Mouse (Mus musculus) heart, embryonic 14.5 days (tissue): ENCODE data around the gene Qrsl1. TPM values are rescaled to one million over a fixed set of nuclear protein-coding genes. Genes with fewer than 3 reads are reported as not detected.
"Not testable (repeated sequence)": the region's sequence is repeated elsewhere in the genome, so short reads cannot be mapped to it uniquely, and the experiment has no call there.

Source experiments
- ATAC-seq: fragments of 200-750 bp; cut with Nextera tagmentation; 2 replicates; pipeline ENCODE4 v1.8.0; 2017; ENCODE audit warnings: low read depth, moderate TSS enrichment; ENCODE audit not compliant: insufficient number of reproducible peaks, insufficient read depth, low FRiP score
- H3K27ac ChIP-seq, 2 experiments: fragments of 200-500 bp in 1 of 2; fragments of 300-500 bp in 1 of 2; sonication (generic) in 1 of 2; replicated peaks in 1 of 2; 2 replicates each; pipeline ENCODE4 v1.5.1; 2012 to 2014; ENCODE audit warnings: low read depth in 2 of 2, low read length in 2 of 2, control low read depth in 1 of 2, mild to moderate bottlenecking in 1 of 2, mixed read lengths in 1 of 2; ENCODE audit not compliant: control insufficient read depth in 1 of 2, insufficient read depth in 1 of 2
- H3K27me3 ChIP-seq: fragments of 300-500 bp; sonication (generic); 2 replicates; pipeline ENCODE4 v1.6.1; 2014; ENCODE audit warnings: mild to moderate bottlenecking, low read length, control low read depth; ENCODE audit not compliant: control insufficient read depth, insufficient read depth
- H3K36me3 ChIP-seq: fragments of 300-500 bp; sonication (generic); 2 replicates; pipeline ENCODE4 v1.6.1; 2014; ENCODE audit warnings: mild to moderate bottlenecking, control low read depth, low read length, mixed read lengths; ENCODE audit not compliant: control insufficient read depth, insufficient read depth
- H3K4me1 ChIP-seq, 2 experiments: fragments of 200-500 bp in 1 of 2; fragments of 300-500 bp in 1 of 2; sonication (generic) in 1 of 2; 2 replicates each; pipeline ENCODE4 v1.6.1; 2012 to 2014; ENCODE audit warnings: low read length in 2 of 2, control low read depth in 1 of 2, mixed read lengths in 1 of 2; ENCODE audit not compliant: control insufficient read depth in 2 of 2, insufficient read depth in 2 of 2
- H3K4me2 ChIP-seq: fragments of 300-500 bp; sonication (generic); 2 replicates; pipeline ENCODE4 v1.6.1; 2014; ENCODE audit warnings: mild to moderate bottlenecking, low read length
- H3K4me3 ChIP-seq, 2 experiments: fragments of 200-500 bp in 1 of 2; fragments of 300-500 bp in 1 of 2; sonication (generic) in 1 of 2; 2 replicates each; pipeline ENCODE4 v1.5.1; 2012 to 2014; ENCODE audit warnings: low read length in 2 of 2, mild to moderate bottlenecking in 2 of 2, control low read depth in 1 of 2, low read depth in 1 of 2, moderate library complexity in 1 of 2; ENCODE audit not compliant: control insufficient read depth in 1 of 2, insufficient read depth in 1 of 2
- H3K9ac ChIP-seq: fragments of 300-500 bp; sonication (generic); 2 replicates; pipeline ENCODE4 v1.6.1; 2014; ENCODE audit warnings: mild to moderate bottlenecking, low read length
- H3K9me3 ChIP-seq: fragments of 300-500 bp; sonication (generic); 2 replicates; pipeline ENCODE4 v1.6.1; 2016; ENCODE audit warnings: low read length, control low read depth; ENCODE audit not compliant: control insufficient read depth
- WGBS: fragments of 180-500 bp; shearing (Covaris S2); extraction: QIAGEN DNeasy Blood & Tissue Kit; methylation state at CpG from one replicate; pipeline ENCODE4 v1.1.7; 2014; 5-methylcytosine and 5-hydroxymethylcytosine counted together
- polyA plus RNA-seq: library from polyadenylated mRNA; unstranded; fragments of >200 nt; fragmentation: Nextera tagmentation; extraction: Ambion mirVana; gene quantifications from 2 replicates; pipeline ENCODE4 v1.2.1, GENCODE M21; 2014

The Qrsl1 gene
- 24.5 and 29.4 TPM in 2 replicates for polyA plus RNA-seq

DNA sequence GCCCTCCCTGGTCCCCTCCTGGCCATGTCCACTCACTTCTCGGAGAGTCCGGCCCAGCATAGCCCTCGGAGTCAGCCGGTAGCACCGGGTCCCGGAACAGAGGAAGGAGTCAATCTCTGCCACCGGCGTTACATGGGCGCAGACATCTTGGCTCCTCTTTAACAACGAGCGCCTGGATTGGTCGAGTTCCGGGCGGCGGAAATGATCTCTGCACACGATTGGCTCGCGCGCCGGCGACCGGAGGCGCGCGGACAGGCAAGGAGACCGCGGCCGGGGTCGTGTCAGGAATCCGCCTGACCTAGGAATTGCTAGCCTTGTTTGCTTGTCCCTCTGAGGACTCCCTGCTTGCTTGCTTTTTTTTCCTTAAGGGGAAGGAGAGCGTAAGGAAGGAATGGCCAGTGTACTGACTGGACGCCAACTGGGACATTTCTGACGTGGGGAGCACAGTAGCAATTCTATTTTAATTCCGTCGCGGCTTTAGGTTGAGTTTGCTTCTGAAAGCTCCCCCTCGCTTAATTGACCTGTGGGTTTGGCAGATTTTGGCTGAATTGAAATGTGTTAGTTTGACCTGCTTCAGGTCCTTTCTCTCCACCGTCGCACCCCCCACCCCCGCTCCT is at the start of gene Qrsl1, which contains the start of gene Rtn4ip1:
Qrsl1 (minus strand) TSS at position 168 of the 617 bp plus-strand sequence.
Rtn4ip1 (plus strand) TSS at position 230 of the 617 bp plus-strand sequence.
- no peaks in the 10 kb centered on the region for H3K27me3 ChIP-seq
- ATAC-seq: peak; percentile 90
- H3K36me3 ChIP-seq: 0 out of 2 replicates have a peak, but pooled peaks cover 7% of the 10 kb centered on the region
- no peaks in the 10 kb centered on the region for H3K9me3 ChIP-seq
- whole genome bisulfite sequencing: 1% methylated on average over 40 of the region's 40 CpGs
- peak within 1 kb of the TSS; percentile 88 for H3K9ac ChIP-seq
- H3K4me2 ChIP-seq: peak within 1 kb of the TSS; percentile 84
- peak within 1 kb of the TSS; percentile 89 for H3K27ac ChIP-seq
- H3K4me1 ChIP-seq: peaks cover 0 to 8% of the 10 kb centered on the region in 2 experiments; a peak in 3 of 4 replicates
- H3K4me3 ChIP-seq: peak within 1 kb of the TSS; percentile 81 to 85

DNA sequence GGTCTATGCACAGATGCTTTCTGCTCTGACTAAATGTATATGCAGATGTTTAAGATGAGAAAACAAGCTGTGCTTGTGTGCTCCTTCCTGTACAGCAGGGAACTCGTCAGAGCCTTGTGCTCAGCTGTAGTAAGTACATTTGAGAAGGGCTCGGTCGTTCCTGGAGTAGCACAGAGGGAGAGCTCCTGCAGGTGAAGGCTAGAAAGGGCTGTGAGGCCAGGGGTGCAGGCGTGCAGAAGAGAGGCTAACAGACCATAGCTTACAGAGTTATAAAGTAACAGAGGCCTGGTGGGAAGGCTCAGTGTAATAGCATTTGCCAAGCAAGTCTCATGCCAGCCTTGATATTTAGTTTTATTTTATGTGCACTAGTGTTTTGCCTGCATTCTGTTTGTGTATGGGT is 43.9 kb upstream of the Qrsl1 start:
- Histone ChIP-seq H3K9ac (no peak overlapping the region), H3K4me3 (no peak overlapping the region), H3K9me3 (no peaks in the 10 kb centered on the region), H3K4me2 (no peak overlapping the region), H3K27ac (no peak overlapping the region), H3K27me3 (no peaks in the 10 kb centered on the region), H3K4me1 (peaks cover 0 to 14% of the 10 kb centered on the region in 2 experiments; a peak in 2 of 4 replicates), H3K36me3 (peaks cover 12% of the 10 kb centered on the region; the same call in 1 of the 2 replicates)
- 69% methylated on average over 4 of the region's 4 CpGs for WGBS
- no peak for ATAC-seq

DNA sequence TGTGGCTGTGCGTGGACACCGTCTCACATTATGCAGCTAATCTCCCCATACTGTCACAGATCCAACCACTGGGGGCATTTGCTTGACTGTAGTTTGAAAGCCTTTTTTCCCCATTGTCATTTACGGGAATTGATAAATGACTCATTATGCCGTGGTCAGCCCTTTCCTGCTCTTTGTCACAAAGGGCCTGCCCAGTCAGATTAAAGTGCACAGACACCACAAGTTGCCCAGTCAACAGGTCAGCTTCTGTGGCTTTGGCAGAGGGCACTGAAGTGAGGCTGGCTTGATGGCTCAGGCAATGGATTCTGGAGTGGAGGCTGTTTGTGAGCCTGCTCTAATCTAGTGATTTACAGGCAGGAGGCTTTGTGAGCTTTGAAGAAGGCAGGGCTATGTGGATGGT is 42.2 kb upstream of the Qrsl1 start:
- WGBS: 41% methylated on average over 4 of the region's 4 CpGs
- Histone ChIP-seq H3K4me2 (no peak overlapping the region), H3K4me1 (peaks cover 0 to 14% of the 10 kb centered on the region in 2 experiments; a peak in 2 of 4 replicates), H3K9ac (no peak overlapping the region), H3K27ac (no peak overlapping the region), H3K36me3 (peaks cover 19% of the 10 kb centered on the region; the same call in 1 of the 2 replicates), H3K9me3 (no peaks in the 10 kb centered on the region), H3K27me3 (no peaks in the 10 kb centered on the region), H3K4me3 (no peak overlapping the region)
- no peak for ATAC-seq

DNA sequence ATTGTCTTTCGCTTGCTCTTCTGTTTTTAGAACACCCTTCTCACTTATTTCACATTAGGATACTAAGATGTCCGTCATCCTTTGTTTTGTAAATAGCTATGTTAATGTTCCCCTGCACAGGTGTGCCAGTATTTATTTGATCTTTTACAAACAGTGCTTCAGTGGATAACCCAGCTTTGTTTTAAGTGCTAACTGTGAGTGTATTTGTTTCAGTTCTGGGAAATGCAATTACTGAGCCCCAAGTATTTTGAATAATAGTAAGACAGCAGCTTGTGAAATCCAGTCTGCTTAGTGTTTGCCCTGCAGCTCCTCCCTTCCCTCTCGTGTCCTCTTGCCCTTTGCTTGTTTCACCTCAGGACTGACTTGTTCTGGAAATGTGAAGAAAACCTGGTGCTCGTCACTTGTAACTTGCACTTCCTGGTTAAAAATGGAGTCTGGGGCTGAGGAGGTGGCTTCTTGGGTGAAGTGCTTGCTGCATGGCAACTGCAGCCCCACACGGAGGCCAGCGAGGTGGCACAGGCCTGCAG is 37.7 kb upstream of the Qrsl1 start:
- Histone ChIP-seq H3K36me3 (peaks cover 29% of the 10 kb centered on the region; the same call in 1 of the 2 replicates), H3K27ac (no peak overlapping the region), H3K4me2 (no peak overlapping the region), H3K4me1 (peaks cover 0 to 10% of the 10 kb centered on the region in 2 experiments; a peak in 2 of 4 replicates), H3K27me3 (no peaks in the 10 kb centered on the region), H3K4me3 (no peak overlapping the region), H3K9me3 (no peaks in the 10 kb centered on the region), H3K9ac (no peak overlapping the region)
- no peak for ATAC-seq
- 70% methylated on average over 6 of the region's 6 CpGs for WGBS

DNA sequence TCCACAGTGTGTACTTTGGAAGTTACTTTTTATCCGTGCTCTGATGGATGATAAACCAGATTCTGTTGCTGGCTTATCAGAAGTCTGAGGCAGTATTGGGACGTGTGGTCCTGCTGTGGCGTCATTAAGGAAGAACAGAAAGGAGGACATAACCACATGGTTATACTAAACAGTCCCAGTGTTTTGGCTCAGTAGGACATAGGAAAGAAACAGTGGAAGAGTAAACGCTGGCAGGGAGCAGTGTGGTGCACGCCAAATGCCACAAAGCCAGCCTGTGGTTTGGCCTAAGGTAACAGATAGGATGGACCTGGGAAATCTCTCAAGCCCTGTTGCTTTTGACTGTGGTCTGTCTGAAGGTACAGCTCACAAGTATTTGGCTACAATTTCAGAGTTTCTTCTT is 27.1 kb upstream of the Qrsl1 start:
- H3K4me1 ChIP-seq: peaks cover 0 to 3% of the 10 kb centered on the region in 2 experiments; a peak in 1 of 4 replicates
- peaks cover 34% of the 10 kb centered on the region; the same call in 1 of the 2 replicates for H3K36me3 ChIP-seq
- H3K9ac ChIP-seq: no peak overlapping the region
- no peaks in the 10 kb centered on the region for H3K9me3 ChIP-seq
- H3K27ac ChIP-seq: no peak overlapping the region
- WGBS: 75% methylated on average over 5 of the region's 5 CpGs
- H3K27me3 ChIP-seq: no peaks in the 10 kb centered on the region
- no peak overlapping the region for H3K4me2 ChIP-seq
- H3K4me3 ChIP-seq: no peak overlapping the region
- no peak for ATAC-seq

DNA sequence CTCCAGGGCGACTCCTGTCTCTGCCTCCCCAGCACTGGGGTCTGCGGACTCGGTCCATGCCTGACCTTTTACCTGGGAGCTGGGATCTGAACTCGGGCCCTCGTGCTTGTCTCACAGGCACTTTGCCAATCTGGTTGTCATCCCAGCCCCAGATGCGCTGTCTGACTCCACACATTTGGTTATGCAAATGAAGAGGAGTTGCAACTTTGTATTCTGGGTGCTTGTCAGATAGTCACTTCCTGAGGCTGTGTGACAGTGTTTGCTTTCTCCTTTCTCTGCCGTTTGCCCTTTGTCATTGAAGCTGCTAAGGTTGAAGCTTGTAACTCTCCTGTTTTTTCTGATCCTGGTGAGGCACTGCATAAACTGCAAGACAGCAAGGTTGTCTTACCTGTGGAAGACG is 26.2 kb upstream of the Qrsl1 start:
- Histone ChIP-seq H3K4me3 (no peak overlapping the region), H3K36me3 (peaks cover 35% of the 10 kb centered on the region), H3K27me3 (no peaks in the 10 kb centered on the region), H3K4me1 (peaks cover 0 to 3% of the 10 kb centered on the region in 2 experiments; a peak in 1 of 4 replicates), H3K9ac (no peak overlapping the region), H3K4me2 (no peak overlapping the region), H3K9me3 (no peaks in the 10 kb centered on the region), H3K27ac (no peak overlapping the region)
- 76% methylated on average over 8 of the region's 8 CpGs for WGBS
- ATAC-seq: no peak

DNA sequence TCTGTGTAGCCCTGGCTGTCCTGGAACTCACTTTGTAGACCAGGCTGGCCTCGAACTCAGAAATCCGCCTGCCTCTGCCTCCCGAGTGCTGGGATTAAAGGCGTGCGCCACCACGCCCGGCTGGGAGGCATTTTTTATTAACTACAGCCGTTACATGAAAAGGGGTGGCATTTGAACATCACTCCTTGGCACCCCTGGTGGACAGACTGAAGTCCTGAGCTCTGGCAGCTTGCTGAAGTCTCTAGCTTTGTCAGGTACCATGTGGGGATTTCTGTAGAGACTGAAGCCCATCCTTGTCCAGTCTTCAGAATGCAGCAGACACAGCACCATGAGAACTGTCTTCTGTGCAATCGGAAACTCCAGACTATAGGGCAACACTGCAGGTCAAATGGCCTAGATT is 24.2 kb upstream of the Qrsl1 start:
- 91% methylated on average over 8 of the region's 9 CpGs for WGBS
- H3K9me3 ChIP-seq, ATAC-seq, H3K9ac ChIP-seq, H3K27me3 ChIP-seq, H3K4me1 ChIP-seq, H3K4me2 ChIP-seq, H3K4me3 ChIP-seq, H3K27ac ChIP-seq: not testable (repeated sequence)
- H3K36me3 ChIP-seq: peaks cover 27% of the 10 kb centered on the region
